Mouse (Mus musculus): Measurements from ENCODE around the gene Pagr1a.

Gene Pagr1a

GRCm38 (mm10) chr7:127020491-127020890 lies 3.3 kb upstream of the Pagr1a start:
- no peak for DNase-seq

DNA sequence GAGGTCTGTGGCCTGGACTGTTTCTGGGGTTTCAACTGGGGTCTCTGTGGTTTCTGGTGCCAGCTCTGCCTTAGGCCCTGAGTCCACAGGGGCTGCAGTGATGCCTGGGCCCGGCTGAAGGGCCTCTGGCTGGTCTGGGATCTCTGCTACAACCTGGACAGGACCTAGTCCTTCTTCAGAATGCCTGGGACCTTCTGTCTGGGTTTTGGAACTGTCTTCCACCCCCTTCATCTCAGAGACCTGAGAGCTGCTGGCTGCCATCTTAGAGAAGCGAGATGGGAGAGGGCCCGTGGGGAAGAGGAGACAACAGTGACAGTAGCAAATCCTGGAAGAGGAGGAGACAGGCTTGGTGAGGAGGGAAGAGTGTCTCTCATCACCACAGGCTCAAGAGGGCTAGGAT lies 2.9 kb upstream of the Pagr1a start:
- no peak for DNase-seq

DNA sequence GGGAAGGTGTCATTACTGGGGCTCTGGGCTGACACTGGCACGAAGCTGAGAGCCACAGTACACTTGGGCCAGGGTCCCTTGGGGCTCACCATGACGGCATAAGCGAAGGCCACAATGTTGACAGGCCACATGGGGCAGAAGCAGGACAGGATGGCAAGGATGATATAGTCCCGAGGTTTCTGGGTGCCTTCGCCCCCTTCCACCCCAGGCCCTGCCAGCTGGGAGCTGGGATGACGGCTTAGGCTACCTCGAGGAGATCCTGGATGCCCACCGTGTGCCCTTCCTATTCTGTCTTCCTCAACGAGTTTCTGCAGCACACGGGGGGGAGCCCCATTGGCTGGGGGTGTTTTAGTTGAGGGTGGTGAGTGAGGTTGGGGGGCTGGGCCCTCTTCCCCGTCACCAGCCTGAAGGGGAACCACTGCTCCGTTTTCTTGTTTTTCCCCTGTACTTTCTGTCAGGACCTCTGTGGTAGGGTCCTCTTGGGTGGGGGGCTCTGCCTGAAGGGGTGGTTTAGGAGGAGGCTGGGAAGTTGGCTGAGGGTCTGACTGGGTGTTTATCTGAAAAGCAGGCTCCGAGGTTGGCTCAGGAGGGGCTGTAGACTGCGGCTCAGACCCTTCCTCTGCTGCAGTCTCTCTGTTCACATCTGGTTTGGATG lies 2.3 kb upstream of the Pagr1a start:
- DNase-seq, result no peak

GRCm38 (mm10) chr7:127018416-127019305 lies 1.5 kb upstream of the Pagr1a start:
- no peak for DNase-seq

GRCm38 (mm10) chr7:127017950-127018345 lies 796 bp upstream of the Pagr1a start:
- DNase-seq, result no peak

- DNase-seq, result peak in 1 of 2 experiments; percentile 70
Observed at GRCm38 (mm10) chr7:127016486-127016938, 640 bp downstream of the Pagr1a start.

GRCm38 (mm10) chr7:127016481-127016485 lies 869 bp downstream of the Pagr1a start, which contains the start of gene Pagr1b:
TSS of gene Pagr1b (minus strand) at chr7:127016484.
- DNase-seq, result no peak

DNA sequence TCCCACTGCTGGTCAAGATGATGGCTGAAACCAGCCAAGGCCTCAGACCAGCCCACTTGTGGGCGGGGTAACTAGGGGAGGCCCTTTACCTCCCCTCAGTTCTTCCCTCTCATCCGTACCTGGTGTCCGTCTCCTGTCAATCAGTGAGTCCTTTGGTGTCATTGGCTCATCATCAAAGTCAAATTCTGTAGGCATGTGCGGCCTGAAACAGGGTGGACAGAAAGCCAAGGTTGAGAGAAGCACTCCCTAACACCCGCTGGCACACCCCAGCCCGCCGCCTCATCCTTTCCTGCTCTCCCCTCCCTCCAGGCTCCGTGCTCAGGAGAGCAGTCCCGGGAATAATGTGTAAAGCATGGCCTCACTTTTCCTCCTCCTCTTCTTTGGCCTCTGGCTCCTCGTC lies 1.1 kb downstream of the Pagr1a start:
- DNase-seq, result peak; percentile 54 to 59

DNA sequence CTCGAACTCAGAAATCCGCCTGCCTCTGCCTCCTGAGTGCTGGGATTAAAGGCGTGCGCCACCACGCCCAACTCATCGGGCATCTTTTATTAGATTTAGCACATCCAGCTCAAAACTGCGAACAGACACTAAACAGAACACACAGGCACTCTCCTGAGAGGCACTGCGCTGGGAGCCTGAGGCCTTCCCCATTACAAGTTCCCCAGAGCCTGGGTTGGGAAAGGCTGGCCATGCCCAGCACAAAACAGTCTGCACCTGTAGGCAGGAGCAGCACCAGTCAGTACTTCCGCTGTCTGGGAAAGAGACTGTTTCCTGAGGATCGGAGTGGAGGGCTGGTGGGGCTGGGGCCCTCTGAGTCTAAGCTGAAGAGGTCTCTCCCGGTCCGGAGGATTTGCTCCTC lies 2.2 kb downstream of the Pagr1a start:
- DNase-seq, result no peak

DNA sequence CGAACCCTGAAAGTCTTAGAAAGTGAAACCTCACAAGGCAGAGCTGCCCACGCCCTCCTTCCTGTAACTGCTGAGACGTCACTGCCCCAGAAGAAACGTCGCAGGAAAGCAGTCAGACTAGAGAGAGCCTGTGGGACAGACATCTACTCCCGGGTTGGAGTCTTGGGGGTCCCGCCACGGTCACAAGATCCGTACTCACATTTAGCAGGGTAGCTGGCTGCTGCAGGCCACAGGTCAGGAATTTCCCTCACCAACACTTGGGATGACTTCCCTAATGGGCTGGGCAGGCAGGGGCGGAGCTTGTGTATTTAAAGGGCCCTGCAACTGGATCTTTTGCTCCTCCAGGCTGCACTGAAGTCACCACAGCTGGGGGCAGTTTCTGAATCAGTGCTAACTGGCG lies 2.8 kb downstream of the Pagr1a start, which contains the start of gene Mvp:
Gene Mvp, minus strand, starts transcription at position 302 of the 400 bp plus-strand sequence.
- DNase-seq, result peak; percentile 83 to 86

DNA sequence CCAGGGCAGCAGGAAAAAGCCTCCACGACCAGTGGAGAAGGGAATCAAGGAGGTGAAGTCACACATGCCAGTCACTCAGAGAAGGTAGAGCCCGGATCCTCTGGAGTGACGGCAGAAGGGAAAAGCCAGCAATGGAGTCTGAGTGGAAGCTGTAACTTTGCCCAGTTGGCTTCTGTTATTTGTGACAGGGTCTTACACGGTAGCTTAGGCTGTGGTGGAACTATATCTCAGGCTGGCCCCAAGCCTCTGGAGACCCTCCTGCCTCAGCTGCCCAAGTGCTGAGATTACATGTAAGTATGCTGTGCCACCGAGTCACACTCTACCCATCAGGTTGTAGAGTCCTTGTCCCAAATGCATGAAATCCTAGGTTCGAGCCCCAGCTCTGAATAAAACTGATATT lies 3.8 kb downstream of the Pagr1a start:
- DNase-seq, result no peak

GRCm38 (mm10) chr7:127012845-127013244 lies 4.3 kb downstream of the Pagr1a start:
- no peak for DNase-seq

DNA sequence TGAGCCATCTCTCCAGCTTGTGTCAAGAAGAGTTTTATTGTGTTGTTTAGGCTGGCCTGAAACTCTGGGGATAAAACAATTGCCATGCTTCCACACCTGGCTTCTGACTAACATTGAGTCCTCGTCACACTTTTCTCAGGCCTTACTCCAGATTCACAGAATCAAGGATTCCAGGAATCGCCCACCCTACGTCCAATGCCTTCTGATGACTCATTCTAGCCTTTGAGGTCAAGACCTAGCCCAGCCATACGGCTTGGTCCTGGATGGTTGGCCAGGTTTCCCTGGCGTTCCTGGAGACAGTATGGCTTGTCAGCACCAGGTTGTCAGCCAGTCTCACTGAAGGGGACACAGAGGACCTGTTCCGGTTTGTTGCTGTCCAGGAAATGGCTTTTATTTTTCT lies 4.8 kb downstream of the Pagr1a start:
- no peak for DNase-seq

DNA sequence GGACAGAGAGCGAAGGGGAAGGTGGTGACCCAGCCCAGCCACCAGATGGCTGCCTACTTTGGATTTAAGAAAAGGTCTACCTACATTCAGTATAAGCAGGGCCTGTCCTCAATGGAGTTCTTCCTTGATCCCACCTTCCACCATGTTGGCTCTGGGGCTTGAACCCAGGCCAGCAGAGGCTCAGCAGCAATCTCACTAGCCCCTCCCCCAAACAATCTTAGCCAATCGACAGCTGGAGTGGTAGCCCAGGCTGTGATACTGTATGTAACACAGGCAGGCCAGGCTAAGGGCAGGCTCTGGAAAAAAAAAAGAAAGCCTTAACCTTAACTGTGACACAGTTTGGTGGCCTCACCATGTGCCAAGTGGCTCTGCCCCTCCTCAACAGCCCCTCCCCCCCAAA lies 5.4 kb downstream of the Pagr1a start:
- no peak for DNase-seq

- DNase-seq, result no peak
Observed at GRCm38 (mm10) chr7:127011051-127011450, 6.1 kb downstream of the Pagr1a start.

- DNase-seq, result no peak
Observed at GRCm38 (mm10) chr7:127009307-127010085, 7.7 kb downstream of the Pagr1a start.

DNA sequence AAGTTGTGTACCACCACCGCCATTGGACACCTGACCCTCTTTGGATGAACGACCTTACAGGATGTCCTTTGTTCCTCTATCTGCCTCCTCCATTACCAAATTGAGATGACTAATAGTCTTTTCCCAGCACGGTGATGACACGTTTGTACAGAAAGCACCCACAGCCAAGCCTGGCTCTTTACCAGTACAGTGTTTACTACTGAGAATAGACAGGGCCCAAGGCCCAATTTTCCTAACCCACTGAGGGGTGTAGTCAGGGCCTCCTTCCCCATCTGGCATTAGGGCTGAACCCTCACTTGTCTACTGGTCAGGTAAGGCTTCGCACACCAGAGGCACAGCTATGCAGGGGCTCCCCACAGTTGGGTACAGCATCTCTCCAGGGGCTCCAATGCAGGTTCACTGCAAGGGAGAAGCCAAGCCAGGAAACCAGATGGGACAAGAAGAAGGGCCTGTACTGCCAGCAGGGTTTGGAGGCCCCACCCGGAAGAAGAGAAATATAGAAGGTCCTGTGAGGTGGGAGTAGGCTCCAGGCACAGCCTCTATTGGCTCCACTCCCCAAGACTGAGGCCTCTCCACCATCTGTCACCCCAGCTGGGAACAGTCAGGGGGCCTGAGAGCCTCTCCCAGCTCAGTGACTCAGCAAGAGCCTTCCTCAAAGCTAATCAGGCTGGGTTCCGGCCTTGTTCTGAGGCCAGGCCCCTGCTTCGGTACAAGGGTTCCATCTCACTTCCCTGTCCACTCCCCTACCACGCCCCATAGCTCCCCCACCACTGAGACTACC lies 8.7 kb downstream of the Pagr1a start:
- DNase-seq, result peak; percentile 75 to 80

GRCm38 (mm10) chr7:127007313-127008024 lies 9.7 kb downstream of the Pagr1a start:
- no peak for DNase-seq

DNA sequence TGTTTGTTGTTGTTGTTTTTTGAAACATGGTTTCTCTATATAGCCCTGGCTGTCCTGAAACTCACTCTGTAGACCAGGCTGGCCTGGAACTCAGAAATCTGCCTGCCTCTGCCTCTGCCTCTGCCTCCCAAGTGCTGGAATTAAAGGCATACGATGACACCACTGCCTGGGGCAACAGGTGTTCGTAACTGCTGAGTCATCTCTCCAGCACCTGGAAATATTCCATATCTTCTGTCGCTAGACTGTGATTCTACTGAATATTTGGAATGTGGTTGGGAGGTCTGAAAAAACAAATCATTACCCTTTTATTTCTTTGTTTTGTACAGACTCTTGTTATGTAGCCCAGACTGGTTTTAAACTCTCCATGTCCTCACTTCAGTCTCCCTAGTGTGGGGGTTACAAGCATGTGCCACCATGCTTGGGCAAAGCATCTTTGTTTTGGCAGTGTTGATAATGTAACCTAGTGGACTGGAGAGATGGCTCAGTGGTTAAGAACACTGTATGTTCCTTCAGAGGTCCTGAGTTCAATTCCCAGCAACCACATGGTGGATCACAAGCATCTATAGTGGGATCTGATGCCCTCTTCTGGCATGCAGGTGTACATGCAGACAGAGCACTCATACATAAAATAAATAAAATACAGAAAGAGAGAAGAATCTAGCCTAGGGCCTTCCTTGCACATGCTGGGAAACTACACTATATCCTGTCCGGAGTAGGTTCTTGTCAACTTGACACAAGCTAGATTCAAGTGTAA lies 12.9 kb downstream of the Pagr1a start:
- DNase-seq, result no peak

- no peak for DNase-seq
Observed at GRCm38 (mm10) chr7:127003620-127004019, 13.5 kb downstream of the Pagr1a start.

- DNase-seq, result no peak
Observed at GRCm38 (mm10) chr7:126999568-126999967, 17.6 kb downstream of the Pagr1a start.

DNA sequence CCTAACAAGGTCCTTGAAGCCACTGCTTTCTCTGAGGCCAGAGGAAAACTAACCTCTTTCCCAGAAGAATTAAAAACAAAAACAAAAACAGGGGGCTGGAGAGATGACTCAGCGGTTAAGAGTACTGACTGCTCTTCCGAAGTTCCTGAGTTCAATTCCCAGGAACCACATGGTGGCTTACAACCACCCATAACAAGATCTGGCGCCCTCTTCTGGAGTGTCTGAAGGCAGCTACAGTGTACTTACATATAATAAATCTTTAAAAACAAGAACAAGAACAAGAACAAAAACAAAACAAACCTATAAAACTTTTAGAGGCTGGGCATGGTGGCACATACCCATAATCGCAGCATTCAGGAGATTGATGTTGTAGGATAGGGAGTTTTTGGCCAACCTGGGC lies 20.7 kb downstream of the Pagr1a start:
- DNase-seq, result no peak

Measured in lung, adult 18-20 months (tissue).